25 mouse cellular contexts compared by ENCODE assay signal in genomic region chr6:148937693-148938092, GRCm38 (mm10). TPM values are rescaled to one million over a fixed set of nuclear protein-coding genes. Genes with fewer than 3 reads are reported as not detected.
DNase-seq lines count a peak whose midpoint lies in the region; ATAC-seq and TF ChIP-seq lines count a peak whose summit lies in the region.
"Had no signal": no experiment of that assay in that cellular context is flagged by ENCODE, and none has a peak within 500 bp of the region (broad histone marks: within the 10 kb centered on the region; RNA-seq: fewer than 3 reads in every experiment).

No protein-coding gene starts in this region.

- H3K9ac ChIP-seq in liver, embryonic 13.5 days: no peak overlapping the region
- H3K9ac ChIP-seq: embryonic facial prominence, embryonic 13.5 days; embryonic facial prominence, embryonic 15.5 days; forebrain, embryonic 12.5 days had no signal

- no peak for TF ChIP-seq CTCF in kidney, adult 2 months (conservative IDR thresholded peaks at IDR 0.05; ENCODE audit: insufficient read depth, insufficient read length, low read depth, low read length)

- H3K4me3 ChIP-seq in kidney, adult 2 months (ENCODE audit: insufficient read depth, low read depth, low read length): no peak overlapping the region
- H3K4me3 ChIP-seq in liver, embryonic 13.5 days (replicated peaks): no peak overlapping the region
- H3K4me3 ChIP-seq: embryonic facial prominence, embryonic 13.5 days; embryonic facial prominence, embryonic 15.5 days; erythroblast, embryonic 14.5 days; forebrain, embryonic 10.5 days; forebrain, embryonic 12.5 days had no signal

- peak overlapping the region; percentile 26 for H3K27ac ChIP-seq in kidney, adult 2 months (ENCODE audit: insufficient read depth, low read depth, low read length)
- no peak overlapping the region for H3K27ac ChIP-seq in liver, embryonic 13.5 days
- H3K27ac ChIP-seq: embryonic facial prominence, embryonic 13.5 days; embryonic facial prominence, embryonic 15.5 days; forebrain, embryonic 10.5 days; forebrain, embryonic 12.5 days had no signal

- TF ChIP-seq POLR2A in kidney, adult 2 months (IDR thresholded peaks at IDR 0.05; ENCODE audit: low read depth, low read length): no peak

- H3K36me3 ChIP-seq in kidney, adult 2 months (ENCODE audit: control insufficient read depth, insufficient read depth, low read length): no peaks in the 10 kb centered on the region
- H3K36me3 ChIP-seq in liver, embryonic 13.5 days: peaks cover 9% of the 10 kb centered on the region; the same call in 1 of the 2 replicates
- H3K36me3 ChIP-seq: embryonic facial prominence, embryonic 15.5 days had no signal

- H3K4me1 ChIP-seq in kidney, adult 2 months (ENCODE audit: control insufficient read depth, insufficient read depth, low read length): peaks cover 23% of the 10 kb centered on the region
- H3K4me1 ChIP-seq in liver, embryonic 13.5 days (replicated peaks): peaks cover 42% of the 10 kb centered on the region
- H3K4me1 ChIP-seq: embryonic facial prominence, embryonic 15.5 days had no signal

- no peaks in the 10 kb centered on the region for H3K27me3 ChIP-seq in kidney, adult 2 months (replicated peaks; ENCODE audit: control insufficient read depth, insufficient read depth, low read length)
- H3K27me3 ChIP-seq in liver, embryonic 13.5 days: no peaks in the 10 kb centered on the region
- H3K27me3 ChIP-seq: embryonic facial prominence, embryonic 13.5 days; embryonic facial prominence, embryonic 15.5 days; forebrain, embryonic 12.5 days; Patski had no signal

- ATAC-seq in liver, embryonic 13.5 days (ENCODE audit: low read depth): peak; percentile 37; the same call in 1 of the 2 replicates
- ATAC-seq in megakaryocyte-erythroid progenitor cell, adult 5-6 weeks (replicated peaks; ENCODE audit: low FRiP score, low TSS enrichment, poor library complexity, severe bottlenecking): peak; percentile 62; the same call in 1 of the 2 replicates
- ATAC-seq: activated CD4-positive, CD25-positive, alpha-beta regulatory T cell, adult 4 months; forebrain, embryonic 14.5 days; forebrain, embryonic 16.5 days; Patski had no signal

- H3K9me3 ChIP-seq in liver, embryonic 13.5 days (replicated peaks): no peaks in the 10 kb centered on the region
- H3K9me3 ChIP-seq: embryonic facial prominence, embryonic 13.5 days; embryonic facial prominence, embryonic 15.5 days; forebrain, embryonic 10.5 days; forebrain, embryonic 12.5 days; G1E had no signal

- DNase-seq in kidney, adult 2 months: no peak
- no peak for DNase-seq in kidney, postnatal 36 days
- no peak for DNase-seq in liver, embryonic 13.5 days
- DNase-seq in liver: no peak
- DNase-seq in cerebellum, adult 11 months: no peak
- DNase-seq: adrenal gland, adult 8-10 months; adrenal gland, postnatal 14 days; adrenal gland, postnatal 36 days; cerebellum, adult 18-20 months; cerebellum, adult 8-10 months; cerebellum, adult 9-11 months; cerebellum, postnatal 14 days; cerebellum, postnatal 36 days; embryo, embryonic 11 days had no signal

- WGBS in kidney, adult 2 months: 37% methylated on average over 1 of the region's 1 CpGs
- 23% methylated on average over 1 of the region's 1 CpGs for WGBS in liver, embryonic 13.5 days (ENCODE audit: insufficient replicate concordance)

- no peak overlapping the region for H3K4me2 ChIP-seq in liver, embryonic 13.5 days
- H3K4me2 ChIP-seq: embryonic facial prominence, embryonic 13.5 days; embryonic facial prominence, embryonic 15.5 days; forebrain, embryonic 12.5 days had no signal

RNA-seq across cellular contexts. Expression of gene Sinhcaf, which starts 8.6 kb away (rescaled TPM):
- polyA plus RNA-seq in kidney, adult 2 months (2012; rRNA removed): 2.4 and 4.4 TPM in 2 replicates
- polyA plus RNA-seq in liver, embryonic 13.5 days (2015; fragmentation: Nextera tagmentation; extraction: Ambion mirVana): 27.0 and 32.8 TPM in 2 replicates
- total RNA-seq in megakaryocyte-erythroid progenitor cell, adult 5-6 weeks (2014; fragmentation: Nextera tagmentation): 32.1 and 46.3 TPM in 2 replicates
- 134 and 160 TPM in 2 replicates for total RNA-seq in megakaryocyte-erythroid progenitor cell, adult 5-6 weeks (2017)

RNA-seq across cellular contexts. Expression of gene Caprin2, which starts 41.7 kb away (rescaled TPM):
- 6.7 and 7.5 TPM in 2 replicates for polyA plus RNA-seq in kidney, adult 2 months (2012; rRNA removed)
- polyA plus RNA-seq in liver, embryonic 13.5 days (2015; fragmentation: Nextera tagmentation; extraction: Ambion mirVana): 7.2 and 8.0 TPM in 2 replicates
- total RNA-seq in megakaryocyte-erythroid progenitor cell, adult 5-6 weeks (2014; fragmentation: Nextera tagmentation): 37.8 and 42.2 TPM in 2 replicates
- total RNA-seq in megakaryocyte-erythroid progenitor cell, adult 5-6 weeks (2017): 22.1 and 30.5 TPM in 2 replicates
